Mouse (Mus musculus): ENCODE data around the gene Mta2. TPM values are rescaled to one million over a fixed set of nuclear protein-coding genes. Genes with fewer than 3 reads are reported as not detected.
A peak's percentile ranks its signal among the peaks of the same experiment; 100 is the strongest.

Mta2 gene
- polyA plus RNA-seq, 1 experiment = 24.6 TPM

DNA sequence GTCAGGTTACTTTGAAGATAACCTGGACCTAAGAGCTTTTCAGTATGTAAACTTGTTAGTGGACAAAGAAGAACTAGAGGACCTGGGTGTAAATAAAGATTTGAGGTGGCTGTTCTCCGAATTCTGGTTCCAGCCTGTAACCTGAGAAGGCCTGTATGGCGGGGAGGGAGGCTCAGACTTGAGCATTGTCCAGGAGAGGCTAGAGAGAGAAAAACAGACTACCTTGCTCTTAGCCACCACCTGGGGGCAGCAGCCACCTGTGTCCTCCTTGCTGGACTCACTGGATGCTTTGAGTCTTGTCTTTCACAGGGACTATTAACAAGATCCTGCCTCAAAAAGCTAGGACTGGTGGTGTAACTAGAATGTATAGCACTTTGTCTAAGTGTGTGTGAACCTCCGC lies 34.9 kb downstream of the Mta2 start:
- Histone ChIP-seq H3K4me1 (ENCODE audit: control insufficient read depth, insufficient read depth, low read length) (no peaks in the 10 kb centered on the region), H3K4me3 (ENCODE audit: insufficient read depth, low read length) (no peak overlapping the region), H3K27ac (ENCODE audit: insufficient read depth, low read length) (no peak overlapping the region)
- TF ChIP-seq CTCF (IDR thresholded peaks at IDR 0.05; ENCODE audit: extremely low read depth, insufficient read depth, low read length) (peak; percentile 65), POLR2A (IDR thresholded peaks at IDR 0.05; ENCODE audit: extremely low read depth, insufficient read depth, low read length) (no peak)

DNA sequence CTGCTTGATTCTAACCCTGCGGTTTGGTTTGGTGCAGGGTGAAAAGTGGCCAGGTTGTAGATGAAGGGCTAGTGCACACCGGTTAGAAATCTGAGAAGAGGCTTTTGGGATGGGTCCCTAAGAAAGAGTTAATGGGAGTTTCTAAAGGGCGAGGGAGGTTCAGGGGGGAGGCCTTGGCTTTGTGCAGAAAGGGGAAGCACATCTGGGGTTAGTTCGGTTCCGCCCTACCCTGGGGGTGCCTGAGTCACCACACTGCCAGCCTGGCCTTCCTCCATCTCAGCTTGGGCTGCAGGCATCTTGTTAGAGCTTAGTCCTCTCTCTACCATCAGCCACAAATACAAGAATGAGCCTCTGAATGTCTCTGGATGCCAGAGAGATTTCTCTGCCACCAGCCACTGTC lies 39.1 kb downstream of the Mta2 start:
- H3K27ac ChIP-seq (ENCODE audit: insufficient read depth, low read length) = no peak overlapping the region
- H3K4me3 ChIP-seq (ENCODE audit: insufficient read depth, low read length) = no peak overlapping the region
- peaks cover 6% of the 10 kb centered on the region for H3K4me1 ChIP-seq (ENCODE audit: control insufficient read depth, insufficient read depth, low read length)
- TF ChIP-seq POLR2A (IDR thresholded peaks at IDR 0.05; ENCODE audit: extremely low read depth, insufficient read depth, low read length) (no peak), CTCF (IDR thresholded peaks at IDR 0.05; ENCODE audit: extremely low read depth, insufficient read depth, low read length) (no peak)

- Histone ChIP-seq H3K27ac (ENCODE audit: insufficient read depth, low read length) (no peak overlapping the region), H3K4me3 (ENCODE audit: insufficient read depth, low read length) (no peak overlapping the region), H3K4me1 (ENCODE audit: control insufficient read depth, insufficient read depth, low read length) (peaks cover 6% of the 10 kb centered on the region)
- TF ChIP-seq CTCF (IDR thresholded peaks at IDR 0.05; ENCODE audit: extremely low read depth, insufficient read depth, low read length) = no peak
- no peak for TF ChIP-seq POLR2A (IDR thresholded peaks at IDR 0.05; ENCODE audit: extremely low read depth, insufficient read depth, low read length)
These were observed 39.9 kb downstream of the Mta2 start for GRCm38 (mm10) chr19:8981450-8982168.

- TF ChIP-seq CTCF (IDR thresholded peaks at IDR 0.05; ENCODE audit: extremely low read depth, insufficient read depth, low read length) (no peak), POLR2A (IDR thresholded peaks at IDR 0.05; ENCODE audit: extremely low read depth, insufficient read depth, low read length) (no peak)
- Histone ChIP-seq H3K4me3 (ENCODE audit: insufficient read depth, low read length) (no peak overlapping the region), H3K4me1 (ENCODE audit: control insufficient read depth, insufficient read depth, low read length) (peaks cover 6% of the 10 kb centered on the region), H3K27ac (ENCODE audit: insufficient read depth, low read length) (no peak overlapping the region)
These were observed 40.9 kb downstream of the Mta2 start for GRCm38 (mm10) chr19:8982303-8983149.

DNA sequence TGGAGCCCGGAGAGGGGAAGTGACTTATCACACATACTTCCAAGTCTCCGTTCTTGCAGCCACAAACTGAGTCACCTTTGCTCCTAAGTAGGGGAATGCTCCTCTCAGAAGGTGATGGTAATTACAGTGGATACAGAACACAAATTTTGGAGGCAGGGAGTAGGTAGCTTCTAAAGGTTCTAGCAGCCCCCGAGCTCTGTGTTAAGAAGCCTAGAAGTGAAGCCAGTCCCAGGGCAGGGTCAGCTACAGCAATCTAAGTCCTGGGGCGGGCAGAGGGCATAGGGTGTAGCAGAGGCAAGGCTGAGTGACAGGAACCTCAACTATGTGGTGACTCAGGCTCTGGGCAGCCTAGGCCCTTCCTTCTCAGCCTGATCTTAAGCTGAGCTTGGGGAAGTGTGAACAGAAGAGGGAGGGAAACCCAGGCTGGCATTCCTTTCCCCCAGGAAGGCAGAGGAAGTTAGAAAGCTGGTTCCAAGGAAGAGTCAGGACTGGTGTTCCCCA lies 41.5 kb downstream of the Mta2 start:
- TF ChIP-seq CTCF (IDR thresholded peaks at IDR 0.05; ENCODE audit: extremely low read depth, insufficient read depth, low read length) = no peak
- no peak for TF ChIP-seq POLR2A (IDR thresholded peaks at IDR 0.05; ENCODE audit: extremely low read depth, insufficient read depth, low read length)
- Histone ChIP-seq H3K27ac (ENCODE audit: insufficient read depth, low read length) (no peak overlapping the region), H3K4me1 (ENCODE audit: control insufficient read depth, insufficient read depth, low read length) (peaks cover 6% of the 10 kb centered on the region), H3K4me3 (ENCODE audit: insufficient read depth, low read length) (no peak overlapping the region)

- no peak for TF ChIP-seq CTCF (IDR thresholded peaks at IDR 0.05; ENCODE audit: extremely low read depth, insufficient read depth, low read length)
- no peak for TF ChIP-seq POLR2A (IDR thresholded peaks at IDR 0.05; ENCODE audit: extremely low read depth, insufficient read depth, low read length)
- no peak overlapping the region for H3K27ac ChIP-seq (ENCODE audit: insufficient read depth, low read length)
- no peak overlapping the region for H3K4me3 ChIP-seq (ENCODE audit: insufficient read depth, low read length)
- peaks cover 6% of the 10 kb centered on the region for H3K4me1 ChIP-seq (ENCODE audit: control insufficient read depth, insufficient read depth, low read length)
These were observed 42.7 kb downstream of the Mta2 start for GRCm38 (mm10) chr19:8984255-8984868.

- H3K4me1 ChIP-seq (ENCODE audit: control insufficient read depth, insufficient read depth, low read length) = peaks cover 8% of the 10 kb centered on the region
- H3K27ac ChIP-seq (ENCODE audit: insufficient read depth, low read length) = no peak overlapping the region
- TF ChIP-seq POLR2A (IDR thresholded peaks at IDR 0.05; ENCODE audit: extremely low read depth, insufficient read depth, low read length) (no peak), CTCF (IDR thresholded peaks at IDR 0.05; ENCODE audit: extremely low read depth, insufficient read depth, low read length) (no peak)
- no peak overlapping the region for H3K4me3 ChIP-seq (ENCODE audit: insufficient read depth, low read length)
These were observed 44.2 kb downstream of the Mta2 start for GRCm38 (mm10) chr19:8985891-8986290.

- Histone ChIP-seq H3K4me1 (ENCODE audit: control insufficient read depth, insufficient read depth, low read length) (peaks cover 8% of the 10 kb centered on the region), H3K27ac (ENCODE audit: insufficient read depth, low read length) (no peak overlapping the region), H3K4me3 (ENCODE audit: insufficient read depth, low read length) (no peak overlapping the region)
- TF ChIP-seq CTCF (IDR thresholded peaks at IDR 0.05; ENCODE audit: extremely low read depth, insufficient read depth, low read length) = no peak
- no peak for TF ChIP-seq POLR2A (IDR thresholded peaks at IDR 0.05; ENCODE audit: extremely low read depth, insufficient read depth, low read length)
These were observed 46.1 kb downstream of the Mta2 start for GRCm38 (mm10) chr19:8987816-8988215.

DNA sequence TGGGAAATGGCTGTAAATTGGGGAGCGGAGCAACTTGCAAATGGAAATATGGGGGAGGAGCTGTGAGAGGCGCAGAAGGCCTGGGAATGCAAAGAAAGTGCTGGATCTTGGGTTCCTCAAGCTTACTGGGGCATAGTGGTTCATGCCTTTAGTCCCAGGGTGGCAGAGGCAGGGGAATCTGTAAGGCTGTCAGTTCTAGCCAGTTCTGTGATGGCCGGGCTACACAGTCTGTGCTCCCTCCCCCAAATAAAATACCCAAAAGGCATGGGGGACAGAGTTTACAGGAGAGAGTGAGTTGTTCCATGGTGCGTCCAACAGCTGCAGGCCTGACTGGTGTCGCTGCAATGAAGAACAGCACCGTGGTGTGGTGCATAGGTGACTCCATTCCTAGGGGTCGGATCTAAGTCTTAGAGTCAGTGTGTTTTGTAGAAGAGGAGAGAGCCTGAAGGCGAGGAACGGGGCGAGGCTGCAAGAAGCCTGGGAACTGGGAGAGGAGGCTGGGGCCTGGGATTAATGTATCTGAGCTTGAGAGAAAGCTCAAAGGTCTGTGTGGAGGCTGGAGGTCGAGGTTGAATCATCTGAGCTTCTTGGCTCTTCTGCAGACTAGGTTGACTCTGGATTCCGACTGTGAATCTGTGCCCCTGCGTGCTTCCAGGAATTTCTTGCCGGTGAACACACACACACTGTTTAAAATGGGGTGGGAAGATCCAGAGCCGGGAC lies 46.8 kb downstream of the Mta2 start:
- no peak for TF ChIP-seq CTCF (IDR thresholded peaks at IDR 0.05; ENCODE audit: extremely low read depth, insufficient read depth, low read length)
- no peak for TF ChIP-seq POLR2A (IDR thresholded peaks at IDR 0.05; ENCODE audit: extremely low read depth, insufficient read depth, low read length)
- Histone ChIP-seq H3K4me1 (ENCODE audit: control insufficient read depth, insufficient read depth, low read length) (peaks cover 8% of the 10 kb centered on the region), H3K27ac (ENCODE audit: insufficient read depth, low read length) (no peak overlapping the region), H3K4me3 (ENCODE audit: insufficient read depth, low read length) (peak overlapping the region; percentile 48; the same call in 1 of the 2 replicates)

All from cortical plate, adult 2 months (tissue).